Mouse (Mus musculus) intestine, postnatal 0 days (tissue): ENCODE measurements around the gene Cep162. TPM values are rescaled to one million over a fixed set of nuclear protein-coding genes. Genes with fewer than 3 reads are reported as not detected.

ENCODE experiments used
- ATAC-seq: fragments of 200-750 bp; cut with Nextera tagmentation; 2 replicates; pipeline ENCODE4 v1.8.0; 2017; ENCODE audit warnings: mild to moderate bottlenecking, moderate TSS enrichment, moderate library complexity
- H3K27ac ChIP-seq: fragments of 300-500 bp; sonication (generic); 2 replicates; pipeline ENCODE4 v1.5.1; 2014; ENCODE audit warnings: mild to moderate bottlenecking, low read depth, low read length, moderate library complexity
- H3K27me3 ChIP-seq: fragments of 300-500 bp; sonication (generic); replicated peaks from 2 replicates; pipeline ENCODE4 v1.6.1; 2014; ENCODE audit warnings: low read length, mixed read lengths; ENCODE audit not compliant: control insufficient read depth, insufficient read depth
- H3K36me3 ChIP-seq: fragments of 300-500 bp; sonication (generic); 2 replicates; pipeline ENCODE4 v1.6.1; 2014; ENCODE audit warnings: mild to moderate bottlenecking, moderate library complexity; ENCODE audit not compliant: control insufficient read depth, insufficient read depth
- H3K4me1 ChIP-seq: fragments of 300-500 bp; sonication (generic); replicated peaks from 2 replicates; pipeline ENCODE4 v1.6.1; 2014; ENCODE audit warnings: antibody characterized with exemption, low read length, mixed read lengths; ENCODE audit not compliant: control insufficient read depth, insufficient read depth
- H3K4me2 ChIP-seq: fragments of 300-500 bp; sonication (generic); replicated peaks from 2 replicates; pipeline ENCODE4 v1.6.1; 2014; ENCODE audit warnings: low read depth, mild to moderate bottlenecking, moderate library complexity
- H3K4me3 ChIP-seq: fragments of 300-500 bp; sonication (generic); 2 replicates; pipeline ENCODE4 v1.5.1; 2014; ENCODE audit warnings: low read depth, low read length
- H3K9ac ChIP-seq: fragments of 300-500 bp; sonication (generic); 2 replicates; pipeline ENCODE4 v1.6.1; 2014; ENCODE audit warnings: mild to moderate bottlenecking, low read depth, low read length
- H3K9me3 ChIP-seq: fragments of 300-500 bp; sonication (generic); 2 replicates; pipeline ENCODE4 v1.6.1; 2016; ENCODE audit warnings: mixed run types; ENCODE audit not compliant: control insufficient read depth
- CTCF ChIP-seq: sonication (generic); IDR thresholded peaks from 2 replicates; pipeline ENCODE4 v1.5.1; 2016; ENCODE audit warnings: low read depth, mild to moderate bottlenecking, control low read depth, antibody characterized with exemption, moderate library complexity
- WGBS: fragments of 180-500 bp; shearing (Covaris S2); extraction: QIAGEN DNeasy Blood & Tissue Kit; methylation state at CpG from one replicate; pipeline ENCODE4 v1.1.7; 2014; 5-methylcytosine and 5-hydroxymethylcytosine counted together
- polyA plus RNA-seq: library from polyadenylated mRNA; unstranded; fragments of >200 nt; fragmentation: Nextera tagmentation; extraction: Ambion mirVana; gene quantifications from 2 replicates; pipeline ENCODE4 v1.2.1, GENCODE M21; 2015

Cep162 gene
- polyA plus RNA-seq, 1 experiment from 2014 or later = 1.8 TPM

GRCm38 (mm10) chr9:87146400-87146799 lies 108.9 kb downstream of the Cep162 start:
- no peaks in the 10 kb centered on the region for H3K9me3 ChIP-seq
- no peak for TF ChIP-seq CTCF
- no peaks in the 10 kb centered on the region for H3K4me1 ChIP-seq
- no peak overlapping the region for H3K4me2 ChIP-seq
- H3K27me3 ChIP-seq = peaks cover 29% of the 10 kb centered on the region
- H3K9ac ChIP-seq = no peak overlapping the region
- no peak overlapping the region for H3K27ac ChIP-seq
- H3K4me3 ChIP-seq = no peak overlapping the region
- no peaks in the 10 kb centered on the region for H3K36me3 ChIP-seq
- 79% methylated on average over 4 of the region's 4 CpGs for WGBS
- ATAC-seq = no peak

DNA sequence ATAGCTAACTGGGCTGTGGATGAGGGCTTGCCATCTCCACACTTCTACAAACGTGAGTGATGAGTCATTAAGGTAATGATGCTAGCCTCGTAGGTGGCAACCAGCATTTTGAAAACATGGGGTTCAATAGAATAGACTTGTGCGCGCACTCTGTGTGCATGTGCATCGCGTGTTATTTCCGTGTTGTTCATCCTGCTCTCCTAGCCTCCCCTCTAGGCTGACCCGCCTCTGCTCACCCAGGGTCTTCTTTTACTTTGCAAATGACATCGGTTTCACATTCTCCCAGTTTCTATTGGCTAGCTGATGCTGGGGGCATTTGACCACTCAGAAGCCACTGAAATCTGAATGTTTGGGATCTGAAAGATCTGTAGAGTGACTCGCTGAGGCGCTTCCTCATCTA lies 109.7 kb downstream of the Cep162 start:
- Histone ChIP-seq H3K9ac (no peak overlapping the region), H3K4me3 (no peak overlapping the region), H3K36me3 (no peaks in the 10 kb centered on the region), H3K27ac (no peak overlapping the region), H3K4me2 (no peak overlapping the region), H3K4me1 (no peaks in the 10 kb centered on the region), H3K27me3 (peaks cover 29% of the 10 kb centered on the region), H3K9me3 (no peaks in the 10 kb centered on the region)
- 33% methylated on average over 11 of the region's 11 CpGs for WGBS
- TF ChIP-seq CTCF = no peak
- ATAC-seq = no peak

- Histone ChIP-seq H3K9me3 (no peaks in the 10 kb centered on the region), H3K27me3 (peaks cover 29% of the 10 kb centered on the region), H3K27ac (no peak overlapping the region), H3K36me3 (no peaks in the 10 kb centered on the region), H3K4me3 (no peak overlapping the region), H3K4me2 (peak overlapping the region; percentile 48; the same call in 1 of the 2 replicates), H3K4me1 (no peaks in the 10 kb centered on the region), H3K9ac (no peak overlapping the region)
- 2% methylated on average over 15 of the region's 15 CpGs for WGBS
- no peak for ATAC-seq
- no peak for TF ChIP-seq CTCF
Measured at GRCm38 (mm10) chr9:87145180-87145579, 110.2 kb downstream of the Cep162 start.

DNA sequence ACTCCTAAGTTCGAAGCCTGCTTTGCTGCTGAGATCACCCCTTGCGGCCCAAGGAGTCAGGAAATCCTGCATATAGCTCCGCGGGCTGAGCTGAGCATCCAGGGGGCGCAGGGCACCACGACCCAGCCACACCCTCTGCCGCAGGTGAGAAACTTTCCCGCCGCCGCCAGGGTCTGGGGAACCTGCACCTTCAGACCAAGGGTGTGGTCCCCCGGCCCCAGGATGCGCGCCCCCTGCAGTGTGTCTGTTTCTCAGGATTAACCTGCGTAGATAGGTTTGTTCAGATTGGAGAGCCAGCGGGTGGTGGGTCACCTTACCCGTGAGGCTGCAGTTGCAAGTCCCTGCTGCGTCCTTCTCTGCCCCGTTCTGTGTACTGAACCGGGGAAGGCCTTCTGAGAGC lies 110.8 kb downstream of the Cep162 start:
- peaks cover 29% of the 10 kb centered on the region for H3K27me3 ChIP-seq
- WGBS = 1% methylated on average over 19 of the region's 19 CpGs
- H3K4me1 ChIP-seq = no peaks in the 10 kb centered on the region
- H3K9me3 ChIP-seq = no peaks in the 10 kb centered on the region
- no peak overlapping the region for H3K27ac ChIP-seq
- peak overlapping the region; percentile 24 for H3K4me3 ChIP-seq
- peak overlapping the region; percentile 48 for H3K4me2 ChIP-seq
- no peak for ATAC-seq
- no peak for TF ChIP-seq CTCF
- H3K9ac ChIP-seq = no peak overlapping the region
- H3K36me3 ChIP-seq = no peaks in the 10 kb centered on the region

DNA sequence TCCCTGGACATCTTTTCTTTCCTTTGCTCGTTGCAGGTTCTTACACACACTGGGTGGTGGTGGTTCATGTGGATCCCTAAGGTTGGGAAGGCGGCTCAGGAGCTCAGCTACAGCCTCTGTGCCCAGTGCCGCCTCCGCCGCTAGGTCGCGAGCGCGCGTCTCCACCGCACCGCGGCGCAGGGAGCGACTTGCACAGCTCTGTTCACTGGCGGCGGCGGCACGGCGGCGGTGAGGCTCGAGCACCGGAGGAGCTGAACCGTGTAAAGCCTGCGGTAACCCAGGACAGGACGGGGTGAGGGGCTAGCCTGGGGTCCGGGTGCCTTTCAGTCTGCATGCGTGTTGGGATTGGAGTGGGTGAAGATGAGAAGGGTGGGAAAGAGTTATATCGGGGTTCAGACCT lies 111.2 kb downstream of the Cep162 start, which contains the start of gene Mrap2:
Gene Mrap2, plus strand, starts transcription at position 201 of the 400 bp plus-strand sequence.
- H3K36me3 ChIP-seq = no peaks in the 10 kb centered on the region
- H3K9me3 ChIP-seq = no peaks in the 10 kb centered on the region
- H3K27me3 ChIP-seq = peaks cover 29% of the 10 kb centered on the region
- peak within 1 kb of the TSS; percentile 24 for H3K4me3 ChIP-seq
- no peak within 1 kb of the TSS for H3K9ac ChIP-seq
- 2% methylated on average over 29 of the region's 29 CpGs for WGBS
- no peaks in the 10 kb centered on the region for H3K4me1 ChIP-seq
- TF ChIP-seq CTCF = peak; percentile 54
- no peak within 1 kb of the TSS for H3K27ac ChIP-seq
- H3K4me2 ChIP-seq = peak within 1 kb of the TSS; percentile 48
- ATAC-seq = 0 out of 2 replicates have a peak, but pooled peaks have one; percentile 41

DNA sequence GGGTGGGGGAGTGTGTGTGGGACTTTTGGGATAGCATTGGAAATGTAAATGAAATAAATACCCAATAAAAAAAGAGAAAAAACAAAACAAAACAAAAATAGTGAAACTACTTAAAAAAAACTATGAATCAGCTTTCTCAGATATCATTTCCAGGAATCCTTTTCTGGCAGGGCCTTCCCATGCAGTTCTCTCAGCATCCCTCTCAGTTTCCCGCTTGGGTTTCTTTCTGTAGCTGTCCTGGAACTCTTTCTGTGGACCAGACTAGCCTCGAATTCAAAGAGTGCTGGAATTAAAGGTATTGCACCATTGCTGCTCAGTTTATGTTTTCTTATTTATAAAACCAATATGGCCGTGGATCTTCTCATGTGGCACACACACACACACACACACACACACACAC lies 112.3 kb downstream of the Cep162 start:
- 83% methylated on average over 3 of the region's 3 CpGs for WGBS
- H3K9me3 ChIP-seq = no peaks in the 10 kb centered on the region
- TF ChIP-seq CTCF = no peak
- no peak for ATAC-seq
- H3K4me2 ChIP-seq = no peak overlapping the region
- H3K36me3 ChIP-seq = no peaks in the 10 kb centered on the region
- H3K4me1 ChIP-seq = no peaks in the 10 kb centered on the region
- peaks cover 29% of the 10 kb centered on the region for H3K27me3 ChIP-seq
- no peak overlapping the region for H3K9ac ChIP-seq
- no peak overlapping the region for H3K27ac ChIP-seq
- H3K4me3 ChIP-seq = no peak overlapping the region

Other genes starting within 250 kb of the Cep162 start
- not detected in 2 replicates for gene Ripply2, start 240.0 kb downstream of the Cep162 start, polyA plus RNA-seq
- 56.4 and 61.4 TPM in 2 replicates for gene Cyb5r4, start 233.5 kb downstream of the Cep162 start, polyA plus RNA-seq
- 0.30 and 0.38 TPM in 2 replicates for gene Mrap2, start 111.2 kb downstream of the Cep162 start, polyA plus RNA-seq